Mouse (Mus musculus) cerebral cortex, adult 2 months (tissue): ENCODE results near the gene Pck2.

Experiments used
- WGBS: fragments of 180-500 bp; shearing (Covaris S2); methylation state at CpG from one replicate; pipeline ENCODE4 v1.1.7; 2018; 5-methylcytosine and 5-hydroxymethylcytosine counted together

Pck2 gene

DNA sequence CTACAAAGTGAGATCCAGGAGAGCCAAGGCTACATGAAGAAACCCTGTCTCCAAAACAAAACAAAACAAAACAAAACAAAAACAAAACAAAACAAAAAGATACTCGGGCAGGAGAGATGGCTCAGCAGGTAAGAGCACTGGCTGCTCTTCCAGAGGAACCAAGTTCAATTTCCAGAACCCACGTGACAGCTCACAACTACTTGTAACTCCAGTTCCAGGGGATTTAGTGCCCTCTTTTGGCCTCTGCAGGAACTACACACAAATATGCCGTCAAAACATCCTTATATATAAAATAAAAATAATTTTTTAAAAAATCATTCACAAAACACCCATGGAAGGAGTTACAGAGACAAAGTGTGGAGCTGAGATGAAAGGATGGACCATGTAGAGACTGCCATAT lies 12.1 kb upstream of the Pck2 start:
- WGBS: 21% methylated on average over 3 of the region's 3 CpGs

DNA sequence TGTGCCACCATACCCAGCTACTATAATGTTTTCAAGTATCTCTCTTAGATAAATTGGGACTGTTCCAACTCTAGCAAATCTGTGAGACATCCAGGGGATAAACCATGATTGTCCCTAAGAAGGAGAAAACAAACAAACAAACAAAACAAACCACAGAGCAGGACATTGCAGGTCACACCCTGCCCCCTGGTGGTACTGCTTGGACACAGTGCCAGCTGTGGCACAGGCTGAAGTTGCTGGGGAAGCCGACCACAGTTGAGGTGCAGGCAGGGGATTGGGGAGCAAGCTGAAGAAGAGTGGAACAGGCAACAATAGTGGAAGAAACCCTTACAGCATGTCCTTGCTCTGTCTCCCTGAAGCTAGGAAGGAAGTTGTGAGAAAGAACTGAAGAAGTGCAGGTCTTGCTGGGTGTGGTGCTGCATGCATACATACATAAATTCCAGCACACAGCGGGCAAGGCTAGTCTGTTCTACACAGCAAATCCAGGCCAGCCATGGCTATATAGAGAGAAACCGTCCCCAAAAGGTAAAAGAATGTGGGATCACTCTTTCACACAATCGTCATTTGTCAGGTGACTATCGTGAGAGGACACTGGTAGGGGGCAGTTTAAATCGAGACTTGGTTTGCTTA lies 3.8 kb upstream of the Pck2 start:
- 59% methylated on average over 6 of the region's 6 CpGs for WGBS

DNA sequence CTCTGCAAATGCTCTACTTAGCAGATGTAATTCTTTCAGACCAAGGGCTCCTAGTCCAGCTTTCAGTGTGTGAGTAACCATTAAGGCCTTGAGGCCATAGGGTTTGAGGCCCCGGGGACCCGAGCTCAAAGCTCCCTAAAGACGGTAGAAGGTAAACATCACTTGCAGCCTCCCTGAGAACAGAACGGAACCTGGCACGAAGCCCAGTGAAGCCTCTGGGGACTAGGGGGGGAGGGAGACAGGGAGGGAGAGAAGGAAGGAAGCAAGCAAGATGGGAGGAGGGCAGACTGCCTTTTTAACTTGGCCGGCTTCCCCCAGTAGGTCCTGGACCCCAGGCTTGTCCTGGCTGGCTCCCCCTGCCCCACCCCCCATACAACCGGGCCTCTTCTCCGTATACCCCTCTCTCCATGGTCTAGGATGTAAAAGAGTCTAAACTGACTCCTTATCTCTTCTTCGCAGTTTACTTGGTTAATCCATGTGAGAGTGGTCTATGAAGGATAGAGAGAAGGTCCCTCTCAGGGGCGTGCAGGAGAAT lies 788 bp downstream of the Pck2 start:
- WGBS: 7% methylated on average over 10 of the region's 10 CpGs

DNA sequence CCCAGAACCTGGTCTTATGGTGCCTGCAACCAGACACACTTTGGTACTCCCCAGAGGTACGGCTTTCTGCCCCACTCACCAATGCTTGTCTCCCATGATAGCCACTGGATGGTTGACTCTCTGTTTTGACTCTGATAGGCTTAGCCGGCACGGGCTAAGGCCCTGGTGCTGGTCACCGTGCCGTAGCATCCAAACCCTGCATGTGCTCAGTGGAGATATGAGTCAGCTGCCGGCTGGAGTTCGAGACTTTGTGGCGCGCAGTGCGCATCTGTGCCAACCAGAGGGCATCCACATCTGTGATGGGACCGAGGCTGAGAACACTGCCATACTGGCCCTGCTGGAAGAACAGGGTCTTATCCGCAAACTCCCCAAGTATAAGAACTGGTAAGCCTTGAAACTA lies 2.2 kb downstream of the Pck2 start:
- WGBS: 97% methylated on average over 12 of the region's 12 CpGs

DNA sequence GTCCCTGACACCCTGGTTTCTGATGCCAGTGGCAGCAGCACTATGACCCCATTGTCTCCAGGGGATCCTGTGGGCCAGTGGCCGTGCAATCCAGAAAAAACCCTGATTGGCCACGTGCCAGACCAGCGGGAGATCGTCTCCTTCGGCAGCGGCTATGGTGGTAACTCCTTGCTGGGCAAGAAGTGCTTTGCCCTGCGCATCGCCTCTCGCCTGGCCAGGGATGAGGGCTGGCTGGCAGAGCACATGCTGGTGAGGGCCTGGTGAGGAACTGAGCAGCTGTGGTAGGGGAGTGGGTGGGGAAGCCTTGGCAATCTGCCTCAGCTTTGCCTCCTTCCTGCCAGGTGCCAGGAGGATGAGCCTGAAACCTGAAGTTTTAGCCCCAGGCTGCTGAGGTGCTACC lies 4.3 kb downstream of the Pck2 start:
- 34% methylated on average over 9 of the region's 9 CpGs for WGBS

DNA sequence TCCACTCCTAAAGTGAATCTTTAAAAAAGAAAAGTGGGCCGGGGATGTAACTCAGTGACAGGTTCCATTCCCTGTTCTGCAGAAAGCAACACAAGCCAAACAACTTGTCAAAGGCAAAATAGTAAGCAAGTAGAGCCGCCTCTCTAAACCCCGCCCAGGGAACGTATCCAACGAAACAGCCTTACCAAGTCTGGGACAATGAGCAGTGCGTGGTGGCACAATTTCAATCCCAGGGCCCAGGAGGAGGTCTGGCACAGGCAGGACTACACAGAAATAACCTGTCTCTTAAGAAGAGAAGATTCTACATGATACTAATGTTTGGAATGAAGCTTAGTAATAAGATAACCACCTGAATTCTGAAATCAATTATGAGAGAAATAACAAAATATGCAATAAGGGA lies 10.1 kb downstream of the Pck2 start:
- 73% methylated on average over 6 of the region's 6 CpGs for WGBS

DNA sequence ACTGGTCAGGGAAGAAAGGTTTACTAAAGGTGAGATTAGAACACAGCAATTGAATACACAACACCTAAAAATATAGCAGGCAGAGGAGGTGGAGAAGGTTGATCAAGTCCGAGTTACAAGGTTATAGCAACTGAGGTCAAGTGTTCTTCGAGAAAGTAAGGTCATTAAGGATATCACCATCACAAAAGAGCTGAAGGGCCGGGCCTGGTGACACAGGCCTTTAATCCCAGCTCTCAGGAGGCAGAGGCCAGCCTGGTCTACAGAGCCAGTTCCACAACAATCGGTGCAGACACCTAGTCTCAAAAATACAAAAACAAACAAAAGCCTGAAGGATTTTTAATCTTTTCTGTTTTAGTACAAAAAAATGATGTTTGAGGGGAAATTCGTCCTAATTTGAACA lies 11.3 kb downstream of the Pck2 start:
- WGBS: 84% methylated on average over 5 of the region's 5 CpGs

DNA sequence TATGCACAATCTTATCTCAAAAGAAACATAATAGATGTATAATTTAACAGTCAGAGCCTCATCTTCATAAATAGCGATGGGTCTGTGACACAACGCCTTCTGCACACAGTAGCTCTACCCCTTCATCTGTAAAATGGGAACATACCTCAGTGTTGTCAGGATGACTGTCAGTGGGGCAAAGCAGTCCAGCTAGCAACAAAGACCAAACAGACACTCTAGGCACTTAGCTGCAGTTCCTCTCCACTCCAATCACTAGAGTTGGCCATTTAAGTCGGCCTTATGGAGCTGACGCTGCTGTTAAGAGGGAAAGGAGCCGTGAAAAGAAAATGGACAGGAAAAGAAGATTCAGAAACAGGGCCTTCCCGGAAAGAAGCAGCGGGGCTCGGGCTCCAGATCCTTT lies 11.7 kb downstream of the Pck2 start:
- WGBS: 90% methylated on average over 8 of the region's 8 CpGs

DNA sequence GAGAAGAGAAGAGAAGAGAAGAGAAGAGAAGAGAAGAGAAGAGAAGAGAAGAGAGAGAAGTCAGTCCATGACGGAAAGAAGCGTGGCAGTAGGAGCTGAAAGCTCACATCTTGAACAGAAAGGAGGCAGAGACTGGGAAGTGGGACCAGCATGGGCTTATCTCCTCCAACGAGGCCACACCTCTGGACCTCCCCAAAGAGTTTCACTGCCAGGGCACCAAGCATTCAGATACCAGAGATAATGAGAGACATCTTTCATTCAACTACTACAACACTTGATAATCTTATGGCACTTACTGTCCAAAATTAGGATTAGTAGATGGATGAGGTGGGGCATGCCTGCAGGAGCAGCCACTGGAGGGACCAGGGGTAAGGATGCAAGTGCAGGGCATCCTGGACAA lies 15.7 kb downstream of the Pck2 start:
- 86% methylated on average over 3 of the region's 3 CpGs for WGBS

DNA sequence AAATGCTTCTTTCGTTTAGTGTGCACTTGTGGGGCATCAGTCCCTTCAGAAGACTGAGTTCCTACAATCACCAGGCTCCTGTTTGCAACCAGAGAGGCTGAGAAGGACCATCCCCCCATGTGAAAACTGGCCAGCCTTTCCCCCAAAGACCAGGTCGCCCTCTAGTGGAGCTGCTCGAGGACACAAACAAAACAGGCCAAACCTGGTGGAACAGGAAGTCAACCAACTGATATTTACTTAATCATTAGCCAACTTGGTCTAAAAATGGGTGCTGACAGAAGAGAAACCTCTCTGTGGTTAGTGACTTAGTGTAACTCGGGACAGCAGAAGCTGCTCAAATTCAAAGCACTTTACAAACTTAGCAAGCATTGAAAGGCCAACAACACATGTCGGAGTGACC lies 16.9 kb downstream of the Pck2 start:
- WGBS: 29% methylated on average over 5 of the region's 5 CpGs

DNA sequence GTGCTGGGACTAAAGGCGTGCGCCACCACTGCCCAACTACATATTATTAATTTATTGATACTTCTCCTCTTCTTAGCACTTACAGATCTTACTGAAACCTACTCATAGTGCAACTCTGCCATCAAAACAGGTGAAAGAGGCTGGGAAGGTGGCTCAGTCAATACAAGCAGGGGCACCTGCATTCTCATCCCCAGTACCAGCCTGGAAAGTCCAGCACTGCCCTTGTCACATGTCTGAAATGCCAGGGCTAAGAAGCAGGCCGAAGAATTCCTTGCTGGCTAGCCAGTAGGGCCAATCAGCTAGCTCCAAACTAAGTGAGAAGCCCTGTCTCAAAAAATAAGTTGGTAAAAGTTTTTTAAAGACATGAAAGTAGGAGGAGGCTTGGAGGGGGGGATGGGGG lies 17.5 kb downstream of the Pck2 start:
- WGBS: 93% methylated on average over 3 of the region's 3 CpGs

DNA sequence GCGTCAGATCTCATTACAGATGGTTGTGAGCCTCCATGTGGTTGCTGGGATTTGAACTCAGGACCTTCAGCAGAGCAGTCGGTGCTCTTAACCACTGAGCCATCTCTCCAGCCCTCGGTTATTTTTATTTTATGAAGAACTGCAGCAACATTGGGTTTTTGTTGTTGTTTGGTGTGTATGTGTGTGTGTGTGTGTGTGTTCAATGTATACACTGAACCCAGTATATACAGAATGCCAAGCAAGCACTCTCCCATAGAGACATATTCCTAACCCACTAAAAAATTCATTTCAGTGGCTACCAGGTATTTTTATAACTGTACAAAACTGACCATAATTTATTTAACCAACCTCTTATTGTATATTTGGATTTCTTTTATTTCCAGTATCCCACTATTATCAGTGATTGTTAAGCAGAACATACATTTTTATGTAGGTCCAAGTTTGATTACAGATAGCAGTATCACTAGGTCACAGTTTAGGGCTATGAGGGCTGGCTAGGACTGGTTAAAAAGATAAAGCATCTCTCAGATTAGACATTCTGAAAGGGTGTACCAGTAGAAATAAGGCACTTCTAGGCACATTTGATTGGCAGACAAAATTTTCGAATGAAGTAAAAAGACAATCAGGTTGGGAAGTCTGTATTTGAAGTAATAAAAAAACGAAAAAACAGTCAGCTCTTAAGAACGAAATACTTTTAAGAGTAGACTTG lies 18.8 kb downstream of the Pck2 start:
- WGBS: 49% methylated on average over 6 of the region's 6 CpGs

DNA sequence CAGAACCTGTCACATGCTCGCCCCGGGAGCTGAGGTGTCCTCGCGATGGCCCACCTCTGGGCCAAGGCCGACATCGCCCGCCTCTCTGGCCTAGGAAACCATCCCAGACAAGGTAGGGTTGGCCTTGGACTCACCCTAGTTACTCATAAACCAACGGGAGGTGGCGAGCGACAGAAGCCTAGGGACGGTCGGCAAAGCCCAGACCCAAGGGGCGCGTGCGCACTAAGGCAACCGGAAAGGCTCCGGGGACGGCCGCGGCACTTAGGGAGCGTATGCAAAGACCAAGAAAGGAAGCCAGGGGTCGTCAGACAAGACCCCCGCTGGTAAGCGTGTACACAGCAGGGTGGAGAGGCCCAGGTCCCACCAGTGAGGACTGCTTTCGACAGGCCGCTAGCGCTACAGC lies 19.7 kb downstream of the Pck2 start, which contains the start of gene Dcaf11:
TSS of gene Dcaf11 (plus strand) at position 208 of the 403 bp plus-strand sequence.
- WGBS: under 1% methylated on average over 27 of the region's 27 CpGs

DNA sequence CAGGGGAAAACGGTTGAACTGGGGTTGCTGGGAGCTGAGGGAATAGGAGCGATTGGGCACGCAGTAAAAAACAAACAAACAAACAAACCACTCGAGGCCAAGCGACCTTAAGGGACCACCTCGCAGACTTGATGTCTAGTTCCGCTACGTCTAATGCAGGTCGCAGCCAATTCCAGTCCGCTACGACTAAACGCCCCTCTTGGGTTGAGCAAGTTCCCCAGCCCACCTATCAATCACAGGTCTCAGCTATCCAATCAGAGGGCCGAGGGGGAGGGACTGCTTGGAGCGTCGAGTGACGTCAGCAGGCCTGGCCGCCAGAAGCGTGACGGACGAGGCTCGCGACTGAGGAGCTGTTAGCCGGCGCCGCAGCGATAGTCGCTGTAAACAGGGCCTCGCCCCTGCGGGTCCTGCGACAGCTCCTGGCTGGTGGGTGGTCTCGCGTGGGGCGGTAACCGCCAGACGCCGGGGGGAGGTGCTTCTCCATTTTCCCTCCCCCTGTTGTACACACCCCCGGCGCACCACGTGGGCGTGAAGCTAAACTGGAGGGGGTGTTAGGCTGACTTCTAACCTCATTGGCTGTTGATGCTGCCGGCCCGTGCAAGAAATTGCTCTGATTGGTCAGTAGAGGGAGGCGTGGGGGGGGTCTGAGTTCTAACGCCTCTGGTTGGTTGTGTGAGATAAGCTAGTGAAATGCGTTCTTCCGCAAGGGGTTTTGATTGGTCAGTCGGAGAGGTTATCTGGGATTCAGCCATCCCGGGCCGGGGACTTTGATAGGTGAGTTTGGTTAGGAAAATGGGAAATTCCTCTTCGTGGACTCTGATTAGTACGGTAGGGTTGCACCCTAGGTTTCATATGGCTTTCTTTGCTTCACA lies 20.4 kb downstream of the Pck2 start, which contains the start of gene A730061H03Rik:
TSS of gene A730061H03Rik (minus strand) at position 205 of the 872 bp plus-strand sequence.
- under 1% methylated on average over 51 of the region's 51 CpGs for WGBS

DNA sequence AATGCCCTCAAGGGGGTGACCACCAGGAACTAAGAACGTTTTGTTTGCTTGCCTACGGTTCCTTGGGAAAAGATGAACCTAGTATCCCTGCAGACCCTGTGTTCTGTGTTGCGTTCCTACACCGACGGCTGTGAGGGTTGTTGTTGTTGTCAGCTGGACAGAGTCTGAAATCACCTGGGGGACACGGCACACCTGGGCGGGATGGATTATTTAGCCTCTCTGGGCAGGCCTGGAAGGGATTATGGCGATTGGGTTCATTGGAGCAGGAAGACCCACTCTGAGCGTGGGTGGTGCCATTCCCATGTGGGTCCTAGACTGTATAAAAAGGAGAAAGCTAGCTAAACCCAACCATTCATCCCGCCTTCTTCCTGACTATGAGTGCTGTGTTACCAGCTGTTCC lies 21.8 kb downstream of the Pck2 start:
- 87% methylated on average over 10 of the region's 10 CpGs for WGBS

DNA sequence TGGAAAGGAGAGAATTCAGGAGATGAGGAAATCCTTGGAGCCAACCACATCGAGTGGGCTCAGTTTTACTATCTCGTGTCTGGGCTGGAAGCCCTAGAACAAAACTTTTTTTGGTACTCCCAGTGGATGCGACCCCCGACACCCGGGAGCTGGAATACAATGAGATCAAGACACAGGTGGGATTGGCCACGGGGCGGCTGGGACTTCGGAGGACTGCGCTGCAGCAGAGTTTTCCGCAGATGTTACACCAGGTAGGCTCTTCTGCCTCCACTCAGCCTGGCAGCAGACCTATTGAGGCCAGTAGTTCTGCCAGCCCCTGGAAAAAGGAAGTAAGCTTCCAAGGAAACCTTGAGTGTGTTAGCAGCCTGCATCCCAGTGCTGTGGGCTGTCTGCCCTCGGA lies 23.2 kb downstream of the Pck2 start:
- 91% methylated on average over 11 of the region's 11 CpGs for WGBS

DNA sequence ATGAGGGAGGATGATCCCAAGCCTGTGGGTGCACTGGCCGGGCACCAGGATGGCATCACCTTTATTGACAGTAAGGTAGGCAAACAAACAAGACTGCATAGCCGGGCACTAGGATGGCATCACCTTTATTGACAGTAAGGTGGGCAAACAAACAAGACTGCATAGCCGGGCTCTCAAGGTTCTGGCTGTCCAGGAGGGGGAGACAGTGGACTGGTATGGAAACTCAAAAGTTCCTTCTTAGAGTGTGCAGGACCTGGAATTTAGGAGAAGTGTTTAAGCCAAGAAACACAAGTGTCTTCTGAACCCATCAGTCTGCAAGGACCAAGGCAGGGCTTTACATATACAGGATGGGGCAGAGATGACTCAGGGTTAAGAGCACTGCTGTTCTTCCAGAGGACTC lies 25.7 kb downstream of the Pck2 start:
- WGBS: 83% methylated on average over 3 of the region's 3 CpGs

DNA sequence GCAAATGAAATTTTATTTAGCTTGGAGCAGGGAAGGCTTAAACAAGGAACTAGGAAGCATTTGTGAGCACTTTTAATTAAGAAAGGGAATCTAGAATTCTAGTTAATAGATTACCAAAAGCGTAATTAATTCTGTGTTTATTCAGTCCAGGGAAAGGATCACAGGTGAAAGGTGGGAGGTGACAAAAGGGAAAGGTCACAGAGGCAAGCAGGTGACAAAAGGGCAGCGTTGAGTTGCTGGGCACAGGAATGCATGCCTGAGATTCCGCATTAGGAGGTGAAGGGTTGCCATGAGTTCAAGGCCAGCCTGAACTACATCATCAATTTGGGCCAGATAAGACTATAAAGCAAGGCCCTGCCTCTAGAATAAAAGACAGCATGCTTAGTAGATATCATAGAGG lies 27.4 kb downstream of the Pck2 start:
- WGBS: 97% methylated on average over 3 of the region's 3 CpGs

DNA sequence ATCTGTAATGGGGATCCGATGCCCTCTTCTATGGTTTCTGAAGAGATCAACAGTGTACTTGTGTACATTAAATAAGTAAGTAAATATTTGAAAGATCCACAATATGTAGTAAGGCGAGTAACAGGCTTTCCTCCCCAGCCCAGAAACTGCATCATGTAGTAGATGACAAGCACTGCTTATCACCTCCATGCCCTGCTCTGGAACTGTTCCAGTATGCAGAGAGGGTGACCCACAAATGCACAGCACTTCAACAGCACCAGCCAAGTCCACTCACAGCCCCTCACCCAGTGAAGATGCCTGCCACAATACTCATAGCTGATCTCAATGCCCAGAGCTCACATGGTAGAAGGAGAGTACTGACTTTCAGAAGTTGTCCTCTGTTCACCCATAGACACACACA lies 30.5 kb downstream of the Pck2 start:
- WGBS: 98% methylated on average over 2 of the region's 2 CpGs

DNA sequence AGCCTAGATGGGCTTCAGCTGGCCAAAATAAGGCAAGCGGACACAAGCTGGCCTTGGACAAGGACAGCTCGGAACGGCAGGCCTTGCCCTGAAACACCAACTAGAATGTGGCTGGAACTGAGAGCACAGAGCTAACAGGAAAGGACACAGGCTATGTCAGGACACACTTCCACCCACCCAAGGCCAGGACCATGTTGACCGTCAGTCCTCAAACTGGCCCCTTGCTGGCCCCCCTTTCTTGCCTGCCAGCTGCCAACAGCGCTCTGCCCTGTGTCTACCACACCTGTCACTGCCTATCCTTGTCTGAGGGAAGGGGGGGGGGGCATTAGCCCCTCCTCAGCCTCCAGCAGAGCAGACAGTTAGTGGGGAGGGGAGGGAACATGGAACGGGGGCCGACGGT lies 35.2 kb downstream of the Pck2 start, which contains the start of gene Fitm1:
TSS of gene Fitm1 (plus strand) at position 316 of the 400 bp plus-strand sequence.
- 76% methylated on average over 8 of the region's 8 CpGs for WGBS

DNA sequence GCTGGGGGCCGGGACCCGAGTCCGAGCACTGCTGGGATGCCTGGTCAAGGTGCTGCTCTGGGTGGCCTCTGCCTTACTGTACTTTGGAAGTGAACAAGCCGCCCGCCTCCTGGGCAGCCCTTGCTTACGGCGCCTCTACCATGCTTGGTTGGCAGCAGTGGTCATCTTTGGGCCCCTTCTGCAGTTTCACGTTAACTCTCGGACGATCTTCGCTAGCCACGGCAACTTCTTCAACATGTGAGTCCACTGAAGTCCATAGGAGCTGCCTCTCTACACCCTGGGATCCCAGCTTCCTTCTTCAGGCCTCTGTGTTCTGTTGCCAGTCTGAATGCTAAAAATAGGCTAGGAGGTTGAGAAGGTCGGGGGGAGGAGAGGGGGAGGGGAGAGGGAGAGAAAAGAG lies 35.6 kb downstream of the Pck2 start:
- 79% methylated on average over 13 of the region's 13 CpGs for WGBS

DNA sequence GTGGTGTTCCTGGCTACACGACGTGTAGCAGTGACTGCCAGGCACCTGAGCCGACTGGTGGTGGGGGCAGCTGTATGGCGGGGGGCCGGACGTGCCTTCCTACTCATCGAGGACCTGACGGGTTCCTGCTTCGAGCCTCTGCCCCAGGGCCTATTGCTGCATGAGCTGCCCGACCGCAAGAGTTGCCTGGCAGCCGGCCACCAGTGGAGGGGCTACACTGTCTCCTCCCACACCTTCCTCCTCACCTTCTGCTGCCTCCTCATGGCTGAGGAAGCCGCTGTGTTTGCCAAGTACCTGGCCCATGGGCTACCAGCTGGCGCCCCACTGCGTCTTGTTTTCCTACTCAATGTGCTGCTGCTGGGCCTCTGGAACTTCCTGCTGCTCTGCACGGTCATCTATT lies 36.3 kb downstream of the Pck2 start:
- WGBS: 67% methylated on average over 16 of the region's 16 CpGs
